Mouse (Mus musculus) spleen, adult 18-20 months (tissue): Measurements from ENCODE around the gene Gdf7.

ENCODE experiments used
- DNase-seq, 2 experiments: peaks; one replicate each; pipeline ENCODE4 v3.0.0; 2022; ENCODE audit warnings: mixed read lengths in 2 of 2

Gdf7 gene

DNA sequence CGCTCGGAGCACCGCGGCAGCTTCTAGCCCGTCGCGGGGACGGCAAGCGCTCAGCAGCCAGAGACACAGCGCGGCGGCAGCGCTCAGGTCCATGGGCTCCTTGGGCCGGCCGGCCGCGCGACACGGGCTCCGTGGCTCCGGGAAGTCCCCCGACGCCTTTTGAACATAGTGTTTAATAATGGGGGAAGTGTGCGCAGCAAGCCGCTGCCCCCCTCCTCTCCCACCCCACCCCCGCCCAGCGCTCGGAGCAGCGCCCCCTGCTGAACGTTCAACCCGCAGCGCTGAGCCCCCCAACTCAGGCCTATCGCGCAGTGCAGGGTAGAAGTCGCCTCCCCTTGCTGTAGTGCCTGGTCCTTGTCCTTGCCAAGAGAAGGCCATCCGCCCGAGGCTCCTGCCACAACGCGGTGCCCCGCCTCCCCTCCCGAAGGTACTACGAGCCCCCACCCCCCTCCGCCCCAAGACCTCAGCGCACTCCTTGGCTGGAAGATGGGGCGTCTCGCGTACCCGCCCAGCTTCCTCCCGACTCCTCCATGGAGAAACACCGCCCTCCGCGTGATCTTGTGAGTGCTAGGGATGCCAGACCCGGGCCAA is at the start of gene Gdf7:
TSS of gene Gdf7 (minus strand) at position 114 of the 591 bp plus-strand sequence.
- no peak for DNase-seq

DNA sequence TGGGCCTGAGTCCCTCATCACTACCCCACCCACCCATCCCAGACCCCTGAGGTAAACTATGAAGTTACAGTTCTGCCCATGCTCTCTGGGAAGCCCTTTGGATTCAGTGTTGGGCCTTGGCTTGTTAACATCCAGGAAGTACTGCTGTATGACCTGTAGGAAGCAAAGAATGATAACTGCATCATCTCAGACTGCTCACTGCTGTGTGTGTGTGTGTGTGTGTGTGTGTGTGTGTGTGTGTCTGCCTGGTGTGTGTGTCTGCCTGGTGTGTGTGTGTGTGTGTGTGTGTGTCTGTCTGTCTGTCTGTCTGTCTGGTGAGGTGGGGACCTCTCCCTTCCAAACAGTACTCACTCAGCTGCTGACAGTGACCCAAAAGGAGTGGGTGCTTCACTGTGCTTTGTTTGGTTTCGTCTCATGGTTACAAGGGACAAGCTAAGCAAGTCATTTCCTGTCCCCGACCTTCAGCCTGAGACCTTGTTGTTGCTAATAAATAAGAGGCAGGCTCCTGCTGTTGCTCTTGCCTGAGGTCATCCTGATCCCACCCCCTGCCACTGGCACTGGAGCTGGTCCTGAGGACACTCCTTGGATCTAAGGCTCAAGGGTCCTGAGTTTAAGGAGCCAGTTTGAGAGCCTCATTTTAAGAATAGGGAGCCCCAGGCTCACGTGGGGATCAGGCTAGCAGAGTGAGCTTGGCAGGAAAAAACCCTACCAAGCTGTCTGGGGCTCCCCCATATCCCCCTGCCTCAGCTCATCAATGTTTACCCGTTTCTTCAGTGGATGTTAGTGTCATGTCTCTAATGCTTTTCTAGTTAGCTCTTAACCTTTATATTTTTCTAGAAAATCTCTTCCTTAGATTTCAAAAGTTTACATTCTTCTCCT is 49.5 kb upstream of the Gdf7 start:
- no peak for DNase-seq

GRCm38 (mm10) chr12:8348733-8349513 is 47.2 kb upstream of the Gdf7 start:
- no peak for DNase-seq

DNA sequence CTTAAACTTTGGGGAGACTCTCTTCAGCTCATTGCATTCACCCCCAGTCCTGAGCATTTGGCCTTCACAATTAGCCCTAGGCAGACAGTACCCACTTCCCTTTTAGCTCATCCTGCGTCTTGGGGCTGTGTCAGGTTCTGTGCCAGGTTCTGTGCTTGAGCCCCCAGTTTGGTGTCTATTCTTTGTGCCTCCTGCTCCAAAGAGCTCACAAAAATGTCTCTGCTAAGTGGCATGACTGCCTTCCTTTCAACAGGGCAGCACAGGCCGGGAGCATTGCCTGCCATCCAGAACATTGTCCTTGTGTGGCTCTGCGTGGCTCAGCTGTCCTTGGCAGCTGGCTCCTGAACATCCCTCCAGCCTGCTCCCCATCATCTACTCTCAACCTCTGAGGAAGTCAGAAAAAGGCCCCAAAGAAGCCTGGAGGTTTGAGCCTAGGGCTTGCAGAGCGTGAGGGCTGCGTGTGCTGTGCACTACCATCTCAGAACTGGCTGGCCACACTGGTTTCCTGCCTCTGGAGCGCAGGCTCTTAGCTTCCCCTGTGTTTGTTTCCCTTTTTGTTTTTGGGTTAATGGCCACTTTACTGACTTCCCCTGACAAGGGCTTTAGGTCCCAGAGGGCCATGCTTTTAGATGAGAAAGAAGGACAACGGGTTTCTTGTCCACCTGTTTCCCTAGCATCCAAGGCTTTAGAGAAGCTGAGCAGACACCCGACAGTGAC is 46.1 kb upstream of the Gdf7 start:
- DNase-seq, result no peak

- DNase-seq, result no peak
Observed at GRCm38 (mm10) chr12:8345539-8345938, 43.8 kb upstream of the Gdf7 start.

DNA sequence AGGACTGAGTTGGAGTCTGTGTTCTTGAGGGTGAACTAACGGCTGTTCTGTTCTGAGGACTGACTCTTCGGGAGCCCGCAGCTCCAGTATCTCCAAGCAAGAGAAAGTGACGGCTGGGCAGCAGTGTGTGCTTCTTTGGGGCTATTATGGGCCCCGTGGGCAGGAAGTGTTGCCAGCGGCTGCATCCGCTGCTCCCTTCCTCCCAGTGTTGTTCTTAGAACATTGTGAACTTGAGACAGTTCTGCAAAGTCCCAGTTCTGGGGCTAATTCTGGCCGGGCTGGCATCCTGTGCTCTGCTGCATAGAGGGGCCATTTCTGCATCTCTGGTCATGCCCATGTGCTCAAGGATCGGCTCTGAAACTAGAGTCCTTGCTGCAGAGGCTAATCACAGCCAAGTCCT is 43.1 kb upstream of the Gdf7 start:
- peak; percentile 26 to 40 for DNase-seq

GRCm38 (mm10) chr12:8343381-8343780 is 41.6 kb upstream of the Gdf7 start:
- no peak for DNase-seq

GRCm38 (mm10) chr12:8341008-8341407 is 39.3 kb upstream of the Gdf7 start:
- no peak for DNase-seq

DNA sequence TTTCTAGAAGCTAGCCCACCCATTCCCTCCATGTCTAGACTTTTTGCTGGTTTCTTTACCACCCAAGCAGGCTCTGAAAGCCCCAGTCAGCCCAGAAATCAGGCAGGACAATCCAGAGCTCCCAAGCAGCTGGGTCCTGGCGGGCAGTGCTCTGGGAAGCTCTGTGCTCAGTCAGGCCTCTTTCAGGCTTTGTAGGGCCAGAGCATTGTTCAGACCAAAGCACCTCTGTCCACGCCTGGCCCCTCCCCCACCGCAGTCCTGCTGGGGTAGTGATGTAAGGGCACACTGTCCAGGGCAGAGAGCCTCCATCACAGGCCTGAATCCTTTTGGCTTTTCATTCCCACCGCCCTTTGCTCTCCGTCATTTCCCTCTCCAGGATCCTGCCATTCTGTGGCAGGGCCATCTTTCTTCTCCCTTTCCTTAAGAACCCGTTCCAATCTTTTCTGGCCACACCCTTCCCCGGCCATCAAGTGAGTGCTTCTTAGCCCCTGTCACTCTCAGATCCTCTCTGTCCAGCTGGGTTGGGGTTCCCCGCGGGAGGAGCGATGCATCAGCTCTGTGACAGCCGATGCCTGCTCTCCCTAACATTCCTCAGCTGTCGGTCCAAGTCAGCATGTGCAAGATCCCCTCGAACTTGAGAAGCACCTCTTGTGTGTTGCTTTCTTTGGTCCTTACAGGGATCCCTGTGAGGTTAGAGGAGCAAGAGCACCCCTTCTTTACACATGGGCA is 38.0 kb upstream of the Gdf7 start:
- DNase-seq, result no peak

DNA sequence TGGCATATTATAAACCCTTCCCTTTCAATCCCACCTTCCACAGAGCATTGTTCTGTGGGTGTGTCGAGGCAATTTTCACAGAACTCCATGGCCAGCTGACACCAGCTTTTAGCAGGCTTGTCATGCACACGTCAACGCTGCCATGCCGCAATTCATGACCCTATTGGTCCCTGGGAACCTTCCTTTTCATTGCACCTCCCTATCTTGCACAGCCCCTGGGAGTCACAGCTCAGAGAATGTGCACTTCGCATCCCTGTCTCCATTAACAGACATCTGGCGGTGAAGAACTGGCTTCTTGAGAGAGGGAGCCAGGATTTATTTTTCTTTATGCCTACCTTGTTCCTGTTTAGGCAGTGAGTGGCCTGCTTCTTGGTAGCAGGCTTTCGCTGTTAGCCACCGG is 37.2 kb upstream of the Gdf7 start:
- DNase-seq, result no peak

DNA sequence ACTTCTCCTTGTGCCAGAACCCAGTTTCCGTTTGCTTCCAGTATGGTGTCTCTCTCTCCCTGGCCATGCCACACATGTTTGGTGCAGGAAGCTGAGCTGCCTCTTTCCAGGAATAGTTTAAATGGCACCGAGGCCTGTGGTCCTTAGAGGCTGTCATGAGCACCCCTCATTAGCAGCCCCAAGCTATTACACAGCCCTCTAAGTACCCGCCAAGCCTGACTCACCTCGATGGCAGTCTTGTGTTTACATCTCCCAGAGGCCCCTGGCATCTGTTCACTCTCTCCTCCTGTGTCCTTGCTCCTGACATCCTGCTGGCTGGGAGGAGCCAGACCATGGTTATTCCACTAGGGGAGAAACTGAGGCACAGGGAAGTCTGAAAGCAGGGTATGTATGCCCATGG is 36.7 kb upstream of the Gdf7 start:
- DNase-seq, result no peak

GRCm38 (mm10) chr12:8337286-8338060 is 35.7 kb upstream of the Gdf7 start:
- no peak for DNase-seq

DNA sequence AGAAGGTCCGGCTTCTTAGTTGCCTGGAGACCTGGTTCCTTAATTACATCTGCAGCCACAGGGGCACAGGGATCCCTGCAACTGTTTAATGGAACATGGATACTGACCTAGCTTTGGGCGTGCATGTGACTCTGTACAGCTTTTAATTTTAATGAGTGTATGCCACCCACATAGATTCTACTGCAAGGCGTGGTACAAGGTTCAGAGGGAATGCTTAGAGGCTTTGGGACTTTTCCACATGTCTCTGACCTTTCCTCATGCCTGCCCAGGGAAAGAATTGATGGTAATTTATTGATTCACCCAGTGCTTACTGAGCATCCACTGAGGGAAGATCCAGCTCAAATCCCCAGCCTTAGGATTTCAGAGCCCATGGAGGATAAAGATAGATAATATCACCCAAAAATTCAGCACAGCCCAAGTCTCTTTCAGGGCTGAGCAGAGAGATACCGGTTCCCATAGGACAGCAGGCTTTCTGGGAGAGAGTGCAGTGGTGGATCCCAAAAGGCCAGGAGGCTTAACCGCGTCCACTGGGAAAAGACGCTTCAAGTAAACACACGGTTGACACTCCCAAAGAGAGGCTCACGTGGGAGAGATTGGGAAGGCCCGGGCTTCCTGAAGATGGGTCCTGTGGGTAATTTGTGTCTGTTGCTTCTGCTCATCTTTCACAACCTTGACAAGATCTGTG is 35.0 kb upstream of the Gdf7 start:
- no peak for DNase-seq

GRCm38 (mm10) chr12:8335503-8335902 is 33.7 kb upstream of the Gdf7 start:
- no peak for DNase-seq

GRCm38 (mm10) chr12:8334261-8334660 is 32.5 kb upstream of the Gdf7 start:
- DNase-seq, result no peak

DNA sequence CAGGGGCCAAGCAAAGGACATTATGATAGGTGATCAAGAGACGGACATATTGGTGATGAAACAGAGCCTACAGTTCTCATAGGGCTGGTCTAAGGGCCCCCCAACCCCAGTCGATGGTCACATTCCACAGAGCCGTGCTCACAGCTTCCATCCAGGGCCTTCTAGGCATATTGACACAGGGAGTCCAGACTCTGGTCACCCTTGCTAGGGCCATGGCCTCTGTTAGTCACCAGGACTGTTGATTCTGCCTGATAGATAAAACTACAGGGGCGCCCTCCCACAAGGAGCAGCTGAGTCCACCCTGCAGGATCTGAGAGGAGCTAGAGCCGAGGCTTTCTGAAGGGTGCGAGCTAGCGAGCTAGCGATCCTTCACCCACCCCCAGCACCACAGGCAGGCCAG is 31.9 kb upstream of the Gdf7 start:
- DNase-seq, result no peak

DNA sequence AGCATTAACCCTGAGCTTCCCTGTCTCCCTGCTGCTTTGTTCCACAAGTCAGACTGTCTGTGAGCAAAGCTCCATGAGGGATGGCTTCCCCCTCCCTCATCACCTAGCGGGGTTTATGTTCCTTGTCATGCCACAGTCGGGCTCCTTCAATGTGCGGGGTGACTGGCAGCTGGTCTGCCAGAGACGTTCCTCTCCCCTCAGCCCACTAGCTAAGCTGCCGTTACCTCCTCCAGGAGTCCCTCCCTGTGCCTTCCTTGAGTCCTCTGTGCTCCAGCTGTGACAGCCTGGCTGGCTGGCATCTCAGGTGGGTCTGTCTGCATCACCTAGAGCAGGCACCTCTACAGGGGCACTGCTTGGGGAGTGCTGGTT is 30.4 kb upstream of the Gdf7 start:
- no peak for DNase-seq

DNA sequence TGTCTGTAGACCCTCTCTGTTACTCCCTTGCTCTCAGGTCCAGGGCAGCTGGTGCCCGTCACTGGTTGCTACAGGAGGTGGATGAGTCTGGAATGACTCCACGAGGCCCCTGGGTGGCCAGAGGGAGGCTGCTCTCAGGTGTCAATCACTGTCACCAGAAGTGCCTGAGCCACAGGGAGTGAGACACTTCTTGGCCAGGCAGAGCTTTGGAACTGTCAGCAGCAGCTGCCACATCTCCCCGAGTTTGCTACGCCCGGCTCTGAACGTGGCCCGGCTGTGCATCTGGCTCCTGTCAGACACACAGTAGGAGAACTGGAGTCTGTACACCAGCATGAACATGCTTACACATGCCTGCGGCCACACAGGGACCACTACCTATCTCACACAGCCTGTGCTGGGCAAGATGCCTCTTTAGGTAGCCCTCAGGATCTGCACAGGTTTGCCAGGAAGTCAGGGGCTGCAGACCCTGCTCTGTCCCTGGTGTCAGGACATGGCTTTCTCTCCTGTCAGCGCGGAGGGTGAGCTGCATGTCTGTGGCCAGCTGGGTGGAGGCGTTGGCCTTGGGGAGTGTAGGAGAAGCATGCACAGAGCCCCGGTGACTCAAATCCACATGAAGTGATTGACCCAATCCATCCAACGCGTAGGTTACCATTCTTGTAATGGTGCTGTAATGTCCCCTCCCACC is 29.9 kb upstream of the Gdf7 start:
- DNase-seq, result no peak

DNA sequence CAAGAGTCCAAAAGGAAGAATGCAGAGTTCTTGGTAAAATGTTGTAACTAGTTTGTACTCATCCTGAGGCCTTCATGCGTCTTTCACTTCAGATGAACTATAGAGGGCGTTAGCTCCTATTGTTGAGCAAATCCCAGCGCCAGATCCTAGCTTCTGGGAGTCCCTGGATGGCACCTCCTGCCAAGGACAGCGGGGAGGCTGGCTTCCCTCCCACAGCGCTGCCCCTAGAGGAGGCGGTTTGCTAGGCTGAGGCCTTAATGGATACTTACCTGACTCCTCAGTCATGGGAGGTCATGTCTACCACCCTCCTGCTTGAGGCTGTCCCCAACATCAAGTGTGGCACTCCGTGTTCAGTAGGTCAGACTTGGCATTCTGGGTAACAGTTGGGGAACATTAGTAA is 27.5 kb upstream of the Gdf7 start:
- DNase-seq, result no peak

DNA sequence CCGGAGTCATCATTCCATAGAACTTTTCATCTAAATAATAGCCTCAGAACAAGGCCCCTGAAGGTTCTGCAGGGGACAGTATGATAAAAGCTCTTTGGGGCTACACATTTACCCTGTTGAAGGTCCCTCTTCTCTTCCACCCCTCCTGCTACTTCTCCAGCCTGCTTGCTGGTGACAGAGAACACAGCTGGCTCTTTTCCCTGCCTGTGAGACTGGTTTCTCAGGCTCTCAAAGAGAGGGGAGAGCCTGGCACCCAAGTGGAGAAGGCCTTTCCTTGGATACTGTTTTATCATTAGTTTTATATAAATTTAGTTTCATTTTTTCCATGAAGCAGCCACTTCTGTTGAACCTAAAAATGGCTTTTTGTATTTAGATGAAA is 25.9 kb upstream of the Gdf7 start:
- no peak for DNase-seq
